ENCODE assay signal across 25 mouse cellular contexts in the genomic region with DNA sequence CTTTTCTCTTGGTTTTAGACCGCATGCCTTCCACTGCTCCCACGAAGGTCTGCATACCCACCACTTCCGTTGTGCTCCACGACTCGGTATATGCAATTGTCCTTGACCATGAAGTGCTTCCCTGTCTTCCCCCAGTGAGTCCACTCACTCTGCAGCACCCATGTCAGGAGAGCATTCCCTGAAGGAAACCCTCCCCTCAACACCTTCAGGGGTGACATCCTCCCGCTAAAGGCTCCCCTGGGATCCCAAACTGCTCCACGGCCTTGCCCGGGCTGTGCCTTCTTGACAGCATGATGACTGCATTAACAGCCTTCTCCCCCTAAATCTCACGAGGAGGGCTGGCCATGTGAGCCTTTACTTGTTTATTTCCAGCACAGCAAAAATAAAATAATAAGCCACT.
"Had no signal": no experiment of that assay in that cellular context is flagged by ENCODE, and none has a peak within 500 bp of the region (broad histone marks: within the 10 kb centered on the region; RNA-seq: fewer than 3 reads in every experiment).

No protein-coding gene starts in this region.

- DNase-seq: cerebellum, adult 8-10 months; cerebellum, adult 9-10 months; cerebellum, adult 9-11 months; cerebellum, postnatal 10 days; cerebellum, postnatal 14 days; cerebellum, postnatal 25 days; cerebellum, postnatal 36 days; embryo, embryonic 11 days; forebrain, postnatal 0 days; gastrocnemius, adult 2 months; gastrocnemius, postnatal 10 days; gastrocnemius, postnatal 14 days; gastrocnemius, postnatal 25 days; gastrocnemius, postnatal 36 days; heart, adult 18-20 months; heart, adult 2 months had no signal

- H3K27me3 ChIP-seq: embryonic facial prominence, embryonic 12.5 days; embryonic facial prominence, embryonic 13.5 days; embryonic facial prominence, embryonic 15.5 days; forebrain, embryonic 12.5 days; forebrain, embryonic 13.5 days; forebrain, embryonic 15.5 days had no signal

- H3K27ac ChIP-seq: embryonic facial prominence, embryonic 10.5 days; embryonic facial prominence, embryonic 12.5 days; embryonic facial prominence, embryonic 13.5 days; embryonic facial prominence, embryonic 15.5 days; forebrain, embryonic 10.5 days; forebrain, embryonic 12.5 days; forebrain, embryonic 13.5 days; forebrain, embryonic 15.5 days; gastrocnemius, adult 2 months; heart, adult 2 months had no signal

- H3K4me1 ChIP-seq: embryonic facial prominence, embryonic 10.5 days; embryonic facial prominence, embryonic 12.5 days; embryonic facial prominence, embryonic 15.5 days; forebrain, embryonic 10.5 days; forebrain, embryonic 12.5 days; forebrain, embryonic 13.5 days; forebrain, embryonic 15.5 days had no signal

- H3K9me3 ChIP-seq: embryonic facial prominence, embryonic 10.5 days; embryonic facial prominence, embryonic 12.5 days; embryonic facial prominence, embryonic 13.5 days; embryonic facial prominence, embryonic 15.5 days; forebrain, embryonic 10.5 days; forebrain, embryonic 12.5 days; forebrain, embryonic 13.5 days; forebrain, embryonic 15.5 days had no signal

- H3K4me3 ChIP-seq: embryonic facial prominence, embryonic 10.5 days; embryonic facial prominence, embryonic 12.5 days; embryonic facial prominence, embryonic 13.5 days; embryonic facial prominence, embryonic 15.5 days; erythroblast, embryonic 14.5 days; forebrain, embryonic 10.5 days; forebrain, embryonic 12.5 days; forebrain, embryonic 13.5 days; forebrain, embryonic 15.5 days; gastrocnemius, adult 2 months; heart, adult 2 months had no signal
